Mouse (Mus musculus): ENCODE results near the gene Alk.

DNA sequence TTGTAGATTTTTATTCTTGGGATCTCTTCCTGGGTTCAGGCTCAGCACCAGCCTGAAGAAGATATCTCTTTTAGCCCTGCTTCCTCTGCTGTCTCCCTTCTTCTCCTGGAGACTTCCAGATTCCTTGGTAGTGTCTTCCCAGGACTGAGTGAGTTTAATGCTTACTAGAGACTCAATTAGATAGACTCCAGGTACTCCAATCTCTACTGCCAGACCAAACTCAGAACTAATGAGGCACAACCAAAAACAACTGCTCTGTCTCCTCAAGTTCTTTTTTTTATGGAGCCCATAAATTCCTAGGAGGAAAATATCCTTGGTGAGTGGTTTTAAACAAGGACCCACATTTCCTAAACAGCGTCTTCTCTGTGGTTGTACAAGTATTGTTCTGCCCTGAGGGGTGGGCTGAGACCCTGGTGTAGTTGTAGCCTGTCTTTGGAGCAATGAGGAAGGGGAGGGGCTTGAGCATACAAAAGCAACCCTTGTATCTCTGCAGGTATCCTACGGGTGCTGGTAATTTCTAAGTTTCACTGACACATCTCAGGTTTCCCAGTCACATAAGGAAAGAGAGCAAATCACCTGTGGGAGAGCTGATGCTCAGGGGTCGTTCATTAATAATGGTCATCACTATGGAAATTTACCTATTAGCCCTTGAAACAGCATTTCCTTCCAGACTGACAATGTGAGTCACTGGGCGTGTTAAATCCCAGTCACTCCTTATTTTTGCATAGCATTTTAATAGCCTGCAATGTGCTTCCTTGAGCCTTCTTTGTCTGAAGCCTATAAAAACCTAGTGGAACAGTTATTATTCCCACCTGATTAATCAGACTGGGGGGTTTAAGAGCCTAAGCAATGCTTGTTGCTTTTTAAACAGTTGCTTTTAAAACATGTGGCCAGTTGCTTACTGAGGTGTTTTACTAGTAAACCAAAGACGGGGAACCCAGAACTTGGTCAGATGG, 604.6 kb downstream of the Alk start:
- TF ChIP-seq CTCF (IDR thresholded peaks at IDR 0.05; ENCODE audit: low read depth, low read length): no peak
- no peak for TF ChIP-seq POLR2A (IDR thresholded peaks at IDR 0.05; ENCODE audit: insufficient read depth, low read length)
